Mouse (Mus musculus): ENCODE measurements at regions not wholly inside any gene's neighbourhood (a gene's known extent, or its start where the extent isn't known, plus 50 kb on each side); places are given as distances from the start of the nearest gene placed in this dataset.
"Not testable (repeated sequence)": the region's sequence is repeated elsewhere in the genome, so short reads cannot be mapped to it uniquely, and the experiment has no call there.

DNA sequence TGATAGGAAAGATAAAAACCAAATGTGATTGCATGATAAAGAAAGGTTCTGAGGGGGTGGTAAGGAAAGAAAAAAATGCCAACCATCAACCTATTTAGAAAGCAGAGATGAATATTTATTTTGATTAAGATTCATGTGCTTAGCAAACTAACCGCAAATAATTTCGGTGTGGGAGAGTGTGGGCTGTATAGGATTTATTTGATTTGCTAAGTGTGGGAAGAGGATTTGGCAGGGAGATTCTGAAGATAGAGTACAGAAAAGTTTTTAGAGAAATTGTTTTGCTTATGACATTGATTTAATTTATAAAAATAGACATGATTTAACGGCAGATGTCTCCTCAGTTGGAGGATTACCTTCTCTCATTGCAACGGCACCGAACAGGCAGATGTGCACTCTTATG, 250.3 kb downstream of the Pros1 start:
- DNase-seq (ENCODE audit: low spot score): no peak

DNA sequence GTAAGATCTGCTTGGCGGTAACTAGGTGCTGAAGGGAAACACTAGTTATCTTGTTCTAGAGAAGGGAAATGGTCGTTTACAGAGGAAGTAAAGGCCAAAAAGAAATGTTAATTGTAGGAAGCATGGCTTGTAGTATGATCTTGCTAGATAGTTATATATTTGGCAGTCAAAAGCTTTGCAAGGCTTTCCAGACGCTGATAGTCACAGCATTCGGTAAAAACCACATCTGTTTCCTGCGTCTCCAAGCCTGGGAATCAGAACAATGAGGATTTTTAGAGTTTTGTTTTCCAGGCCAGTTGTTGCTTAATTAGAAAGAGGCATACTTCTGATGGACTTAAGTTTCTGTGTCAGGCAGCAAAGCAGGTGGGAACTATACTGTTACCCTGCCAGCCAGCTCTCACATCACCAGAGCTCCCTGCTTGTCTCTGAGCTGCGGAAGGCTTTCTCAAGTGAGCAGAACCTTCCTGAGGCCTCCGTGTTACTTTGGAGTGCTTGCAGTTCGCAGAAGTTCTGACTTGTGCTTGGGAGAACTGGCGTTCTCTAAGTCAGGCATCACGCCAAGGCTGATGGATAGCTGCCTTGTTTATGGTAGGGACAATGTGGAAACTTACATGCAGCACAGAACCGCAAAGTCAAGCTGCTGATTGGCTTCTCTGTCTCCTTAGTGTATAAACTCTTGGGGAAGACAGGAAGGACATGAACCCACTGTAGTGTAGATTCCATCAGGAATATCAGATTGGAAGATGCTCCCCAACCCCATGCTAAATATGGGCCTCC, 251.0 kb downstream of the Pros1 start:
- no peak for DNase-seq (ENCODE audit: low spot score)

DNA sequence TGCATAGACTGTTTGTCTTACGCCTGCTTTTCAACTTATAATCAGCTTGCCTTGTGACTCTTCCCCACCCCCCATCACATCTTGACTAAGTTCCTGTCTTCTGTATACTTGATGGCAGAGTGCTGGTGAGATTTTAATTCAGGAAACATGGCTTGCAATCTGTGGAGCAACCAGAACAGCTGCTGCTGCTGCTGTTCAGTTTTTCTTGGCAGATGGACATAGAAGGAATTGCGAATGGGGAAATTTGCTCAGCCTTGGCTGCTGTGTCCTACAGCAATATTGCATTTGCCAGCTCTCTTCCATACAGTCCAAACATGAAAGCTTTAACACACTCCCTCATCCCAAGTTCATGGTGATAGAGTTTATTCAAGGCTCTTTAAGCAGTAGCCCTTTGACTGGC, 262.3 kb downstream of the Pros1 start:
- peak; percentile 54 for DNase-seq (ENCODE audit: low spot score)

DNA sequence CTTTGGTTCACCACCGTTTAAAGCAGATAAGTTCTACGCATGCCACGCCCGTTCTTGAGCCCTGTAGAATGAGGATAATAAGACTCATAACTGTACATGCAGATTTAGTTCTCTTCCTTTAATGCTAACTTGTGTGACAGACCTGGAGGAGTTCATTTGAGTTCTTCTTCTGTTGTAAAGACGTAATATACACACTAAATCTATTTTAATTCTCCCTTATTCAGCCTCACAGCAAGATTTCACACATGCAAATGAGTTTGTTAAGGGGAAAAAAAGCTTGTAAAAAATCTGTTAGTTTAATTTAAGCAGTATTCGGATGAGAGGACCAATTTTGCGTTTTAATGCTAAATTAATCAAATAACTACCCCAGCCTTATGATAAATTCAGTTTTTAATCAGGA, 264.6 kb downstream of the Pros1 start:
- no peak for DNase-seq (ENCODE audit: low spot score)

DNA sequence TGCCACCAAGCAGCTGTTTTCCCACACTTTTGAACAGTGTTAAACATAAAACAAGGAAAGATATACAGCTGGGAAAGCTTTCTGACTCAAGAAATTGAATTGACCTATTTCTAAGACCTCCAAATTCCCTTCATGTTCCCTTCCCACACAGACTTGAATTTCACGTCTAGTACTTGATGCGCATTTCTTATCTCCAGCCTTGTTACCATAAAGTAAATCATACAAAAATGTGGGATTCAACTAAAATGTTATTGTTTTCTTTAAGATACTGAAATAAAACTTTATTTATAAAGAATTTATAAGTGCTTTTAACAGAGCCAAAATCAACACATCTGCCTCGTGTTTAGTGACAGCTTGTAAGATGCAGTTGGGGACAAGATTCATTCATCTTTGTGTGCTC, 289.7 kb downstream of the Pros1 start:
- DNase-seq (ENCODE audit: low spot score): no peak

DNA sequence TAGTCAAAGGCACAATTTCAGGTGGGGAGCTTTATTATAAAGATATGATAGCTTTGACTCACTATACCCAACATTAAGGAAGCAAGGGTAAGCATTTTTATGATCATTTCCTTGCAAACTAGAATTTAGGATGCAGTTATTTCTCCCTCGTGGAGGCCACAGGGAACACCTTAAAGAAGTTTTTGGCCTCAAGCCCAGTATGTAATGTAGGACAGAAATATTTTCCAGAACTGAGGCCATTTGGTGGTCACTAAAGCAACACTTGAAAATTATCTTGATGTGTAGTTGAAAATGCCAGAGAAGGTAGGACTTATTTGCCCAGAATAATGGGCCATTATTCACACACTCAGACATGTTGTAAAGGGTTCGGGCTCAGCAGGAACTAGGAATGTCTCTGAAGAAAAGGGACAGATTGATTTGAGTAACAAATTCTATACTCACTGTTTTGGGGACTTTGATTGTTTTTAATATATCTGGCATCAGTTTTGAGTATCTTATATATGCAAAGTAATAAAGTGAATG, 301.3 kb downstream of the Pros1 start:
- no peak for DNase-seq (ENCODE audit: low spot score)

DNA sequence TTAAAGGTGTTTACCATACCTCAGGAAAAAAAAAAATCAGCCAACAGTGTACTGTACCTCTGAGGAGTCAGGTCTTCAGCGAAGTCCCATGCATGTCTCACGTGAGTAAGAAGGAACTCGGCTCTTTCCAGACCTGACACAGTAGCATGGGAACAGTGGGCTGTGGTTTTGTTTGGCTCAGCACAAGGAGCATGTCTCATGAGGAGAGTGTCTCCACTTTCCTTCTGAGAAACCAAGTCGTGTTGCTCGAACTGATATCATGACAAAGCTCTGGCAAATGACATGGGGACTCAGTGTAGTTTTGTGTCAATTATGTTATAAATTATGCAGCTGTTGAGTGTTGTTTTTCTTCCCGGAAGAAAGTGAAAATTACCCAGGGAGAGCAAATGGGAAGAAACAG, 316.0 kb downstream of the Pros1 start:
- DNase-seq (ENCODE audit: low spot score): no peak

DNA sequence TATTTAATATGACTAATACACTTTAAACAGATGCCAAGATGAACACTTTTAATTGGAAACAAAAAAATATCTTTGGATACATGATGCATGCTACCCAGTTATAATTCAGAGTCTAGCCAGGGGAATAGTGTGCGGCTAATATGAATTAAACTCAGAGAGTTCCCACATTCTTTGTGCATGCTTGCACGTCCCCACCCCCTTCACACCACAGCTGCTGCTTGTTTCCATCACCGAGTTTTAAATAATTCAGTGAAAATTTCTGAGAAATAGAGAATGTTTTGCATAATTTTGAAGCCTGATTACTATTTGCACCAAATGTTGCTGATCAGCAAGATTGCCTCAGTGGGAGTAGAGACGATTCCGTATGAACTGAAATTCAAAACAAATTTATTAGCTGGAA, 325.1 kb downstream of the Pros1 start:
- peak; percentile 57 for DNase-seq (ENCODE audit: low spot score)

DNA sequence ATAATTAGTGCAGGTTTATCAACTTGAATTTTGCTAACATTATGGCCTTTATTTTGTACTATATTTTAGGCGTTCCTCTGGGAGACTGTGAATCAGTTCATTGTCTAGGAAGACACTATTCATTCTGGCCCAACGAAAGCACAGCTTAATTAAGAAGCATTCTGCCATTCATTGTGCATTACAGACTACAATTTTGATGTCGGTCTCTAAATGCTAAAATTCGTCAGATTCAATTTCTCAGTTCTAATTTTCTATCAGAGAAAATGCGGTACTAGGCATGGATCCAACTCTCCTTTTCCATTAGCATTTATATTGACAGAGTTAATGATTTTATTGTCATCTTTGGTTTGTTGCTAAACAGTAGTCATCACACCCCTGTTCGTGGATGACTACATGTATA, 337.1 kb downstream of the Pros1 start:
- DNase-seq (ENCODE audit: low spot score): no peak

DNA sequence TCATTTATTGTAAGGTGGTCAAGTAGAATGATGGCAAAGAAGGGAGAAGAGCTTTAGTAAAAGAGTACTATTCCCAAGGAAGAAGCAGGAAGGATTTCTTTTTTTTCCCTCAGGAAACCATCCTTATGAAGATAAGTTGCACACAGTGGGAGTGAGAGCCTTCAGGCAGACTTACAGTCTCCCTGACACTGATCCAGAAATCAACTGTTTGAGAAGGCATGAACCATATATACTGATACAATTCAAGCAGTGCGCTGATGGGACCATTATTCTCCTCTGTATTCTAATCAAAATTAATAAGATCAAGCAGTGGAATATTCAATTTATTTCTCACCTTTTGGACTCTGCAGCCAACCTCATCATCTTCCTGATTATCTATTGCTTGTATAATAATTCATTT, 337.5 kb downstream of the Pros1 start:
- no peak for DNase-seq (ENCODE audit: low spot score)

DNA sequence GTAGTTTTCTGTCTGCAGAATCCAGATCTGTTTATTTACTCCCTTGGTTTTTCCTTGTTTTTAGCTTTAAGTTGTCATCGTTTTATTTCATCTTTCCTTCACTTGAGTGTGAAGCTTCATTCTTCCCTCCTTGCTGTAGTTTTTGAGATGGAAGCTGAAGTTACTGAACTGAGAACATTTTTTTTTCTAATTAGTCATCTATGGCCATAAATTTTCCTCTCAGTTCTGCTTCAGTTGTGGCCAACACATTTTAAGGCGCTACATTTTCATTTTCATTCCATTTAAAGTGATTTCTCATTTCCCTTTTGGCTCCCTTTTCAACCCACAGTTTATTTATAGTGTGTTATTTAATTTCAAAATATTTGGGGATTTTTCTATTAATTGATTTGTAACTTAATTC, 340.5 kb downstream of the Pros1 start:
- DNase-seq (ENCODE audit: low spot score): no peak

DNA sequence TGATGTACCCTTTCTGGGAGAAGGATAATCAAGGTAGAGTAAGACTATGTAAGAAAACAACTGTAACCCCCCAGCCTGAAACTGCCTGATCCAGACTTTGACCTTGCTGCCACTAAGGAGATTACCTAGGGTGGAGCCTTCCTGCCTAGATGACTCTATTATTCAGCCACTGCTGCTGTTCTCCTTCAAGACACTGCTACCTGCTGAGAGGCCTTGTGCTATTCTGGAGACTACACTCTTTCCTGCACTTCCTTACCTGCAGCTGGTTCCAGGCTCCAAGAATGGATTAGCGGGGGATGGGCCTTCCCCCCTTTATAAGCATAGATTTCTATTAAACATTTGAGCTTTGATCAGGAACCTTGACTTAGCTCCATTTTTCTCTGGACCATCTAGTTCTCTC, 359.4 kb downstream of the Pros1 start:
- not testable (repeated sequence) for DNase-seq (ENCODE audit: low spot score)

DNA sequence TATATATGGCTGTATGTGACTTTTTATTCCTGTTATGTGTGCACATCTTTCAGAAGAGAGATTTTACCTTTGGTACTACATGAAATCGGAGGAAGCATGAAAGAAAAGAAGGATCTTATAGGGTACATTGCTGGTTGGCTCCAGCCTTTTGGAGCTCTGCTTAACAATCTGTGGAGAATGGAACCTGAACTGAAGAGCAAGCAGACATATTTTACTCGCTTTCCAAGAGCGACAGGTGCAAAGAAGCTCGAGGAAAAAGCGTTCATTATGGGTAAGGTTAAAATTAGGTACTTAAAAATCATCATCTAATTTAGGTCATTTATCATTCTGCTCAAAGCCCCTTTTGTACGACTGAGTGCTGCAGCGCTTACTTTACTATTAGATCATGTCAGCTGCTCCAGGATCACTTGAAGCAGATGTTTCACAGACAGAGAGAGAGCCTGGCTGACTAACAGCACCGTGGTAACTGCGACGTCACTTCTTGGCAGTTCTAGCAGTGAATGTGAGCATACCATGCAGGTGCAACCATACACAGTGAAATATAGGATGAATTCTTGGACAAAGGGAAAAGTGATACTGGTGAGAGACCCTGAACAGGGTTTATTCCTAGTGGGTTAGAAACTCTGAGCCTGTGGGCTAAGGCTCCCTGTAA, 366.2 kb downstream of the Pros1 start:
- no peak for DNase-seq (ENCODE audit: low spot score)

DNA sequence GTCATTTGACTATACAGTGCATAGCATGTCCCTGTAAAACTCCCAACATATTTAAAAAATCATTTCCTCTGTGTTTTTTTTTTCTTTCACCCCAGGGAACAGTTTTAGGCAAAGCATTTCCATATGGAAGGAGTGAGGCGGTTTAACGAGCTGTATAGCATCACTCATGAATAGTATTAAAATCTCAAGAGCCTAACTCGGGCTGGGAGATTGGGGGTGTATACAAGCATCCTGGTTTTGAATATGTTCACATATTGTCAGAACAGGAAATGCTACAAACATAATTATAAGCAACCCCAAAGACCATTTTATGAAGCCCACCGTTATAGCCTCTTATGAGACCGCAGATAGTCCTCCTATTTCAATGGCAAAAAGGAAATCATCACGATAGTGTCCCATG, 370.5 kb downstream of the Pros1 start:
- DNase-seq (ENCODE audit: low spot score): no peak

DNA sequence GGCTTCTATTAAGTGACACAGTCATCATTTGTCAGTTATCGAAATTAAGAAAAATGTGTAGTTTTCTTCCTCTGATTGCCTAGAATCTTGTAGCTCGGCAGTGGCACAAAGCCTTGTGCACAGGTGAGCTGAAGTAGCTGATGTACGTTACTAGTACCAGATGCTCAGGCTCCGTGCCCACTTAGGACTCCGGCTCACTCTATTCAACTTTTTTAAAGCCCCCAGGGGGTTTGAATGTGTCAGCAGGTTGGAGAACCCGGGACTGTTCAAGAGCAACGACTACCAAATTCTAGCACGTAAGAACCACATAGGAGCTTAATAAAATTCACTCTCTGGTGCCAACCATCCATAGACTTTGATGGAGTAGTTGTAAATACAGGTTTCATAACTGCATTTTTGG, 371.0 kb downstream of the Pros1 start:
- no peak for DNase-seq (ENCODE audit: low spot score)

DNA sequence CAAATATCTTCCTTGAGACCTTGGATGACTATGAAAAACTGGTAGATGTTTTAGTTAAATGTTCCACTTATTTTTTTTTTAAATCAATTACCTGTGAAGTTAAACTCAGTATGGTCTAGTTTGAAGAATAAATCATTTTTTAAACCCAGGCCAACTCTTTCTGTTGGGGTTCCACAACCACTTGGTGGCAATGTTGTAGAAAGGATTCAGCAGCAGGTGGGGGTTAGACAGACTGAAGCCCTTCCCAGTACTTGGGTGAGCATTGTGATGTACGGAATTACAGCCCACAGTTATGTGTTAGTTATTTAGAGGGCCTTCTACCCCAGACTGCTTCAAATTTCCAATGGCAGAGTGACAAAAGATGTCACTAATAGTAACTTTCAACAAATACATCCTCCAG, 375.0 kb downstream of the Pros1 start:
- no peak for DNase-seq (ENCODE audit: low spot score)

DNA sequence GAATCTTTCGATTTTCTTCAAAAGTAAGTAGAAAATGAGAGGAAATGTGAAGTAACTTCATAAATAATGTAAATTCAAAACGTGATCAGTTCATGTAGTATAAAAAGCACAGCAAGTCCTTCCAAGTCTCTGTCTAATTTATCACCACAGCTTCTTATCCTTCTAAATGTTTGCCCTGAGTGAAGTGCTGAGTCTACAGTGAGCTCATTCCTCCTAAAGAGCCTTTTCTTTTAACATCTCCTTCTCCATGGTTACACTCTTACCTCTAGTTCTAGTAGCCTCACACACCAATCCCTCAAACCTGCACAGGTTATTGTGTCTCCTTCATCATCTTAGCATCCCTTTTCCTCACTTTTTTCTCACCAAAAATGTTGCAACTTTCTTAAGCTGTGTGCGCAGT, 375.5 kb downstream of the Pros1 start:
- DNase-seq (ENCODE audit: low spot score): no peak

DNA sequence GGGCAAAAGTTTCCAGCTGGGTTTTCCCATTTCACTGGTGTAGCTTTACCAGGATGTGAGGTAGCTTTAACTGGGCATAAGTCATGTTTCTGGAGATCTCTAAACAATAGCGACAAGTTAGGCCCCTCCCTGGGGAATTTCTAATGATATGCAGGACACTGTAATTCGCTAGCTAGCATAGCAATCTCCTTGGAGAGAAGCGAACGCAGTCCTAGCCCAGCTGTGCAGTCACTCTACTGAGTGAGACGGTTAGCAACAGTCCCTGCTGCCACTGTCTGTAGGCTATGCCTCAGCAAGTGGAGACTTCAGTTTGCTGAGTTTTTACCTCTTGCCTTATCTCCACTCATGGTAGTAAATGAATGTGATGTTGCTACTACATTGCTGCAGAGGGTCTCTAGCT, 416.1 kb downstream of the Pros1 start:
- DNase-seq (ENCODE audit: low spot score): no peak

DNA sequence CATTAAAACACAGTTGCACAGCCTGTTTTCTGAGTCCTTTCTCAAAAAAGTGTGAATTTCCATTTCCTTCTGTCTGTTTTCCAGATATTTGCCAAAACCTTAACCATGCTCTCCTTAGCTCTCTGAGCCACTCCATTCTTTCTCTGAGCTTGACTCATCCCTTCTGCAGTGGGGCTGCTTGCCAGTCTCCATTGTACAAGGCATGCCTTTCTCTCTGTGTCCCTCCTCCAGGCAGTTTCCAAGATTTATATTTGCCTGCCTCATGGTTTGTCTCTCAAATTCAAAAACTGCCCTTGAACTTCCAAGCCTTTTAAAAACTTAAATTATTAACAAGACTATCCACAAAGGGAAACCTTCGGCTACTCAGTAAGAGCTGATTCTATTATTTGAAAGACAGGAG, 423.4 kb downstream of the Pros1 start:
- no peak for DNase-seq (ENCODE audit: low spot score)

DNA sequence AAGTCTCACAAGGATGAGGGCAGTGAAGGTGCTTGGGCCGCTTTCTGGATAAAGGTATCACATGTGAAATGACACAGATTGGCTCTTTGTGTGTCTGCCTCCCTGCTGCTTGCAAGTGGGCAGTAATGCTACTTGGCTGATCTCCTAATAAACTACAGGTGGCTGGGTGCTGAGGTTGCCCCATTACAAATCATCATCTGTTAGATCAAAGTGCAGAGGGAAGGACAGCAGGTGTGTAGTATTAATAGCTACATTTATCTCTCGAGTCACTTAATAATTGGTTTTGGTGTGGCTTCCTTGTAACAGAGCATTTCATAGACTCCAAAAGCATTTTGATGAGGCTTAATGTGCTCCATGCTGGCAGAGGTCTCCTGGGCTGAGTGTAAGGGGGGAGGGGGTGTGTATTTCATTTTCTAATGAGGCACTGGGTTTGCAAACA, 424.2 kb downstream of the Pros1 start:
- no peak for DNase-seq (ENCODE audit: low spot score)

DNA sequence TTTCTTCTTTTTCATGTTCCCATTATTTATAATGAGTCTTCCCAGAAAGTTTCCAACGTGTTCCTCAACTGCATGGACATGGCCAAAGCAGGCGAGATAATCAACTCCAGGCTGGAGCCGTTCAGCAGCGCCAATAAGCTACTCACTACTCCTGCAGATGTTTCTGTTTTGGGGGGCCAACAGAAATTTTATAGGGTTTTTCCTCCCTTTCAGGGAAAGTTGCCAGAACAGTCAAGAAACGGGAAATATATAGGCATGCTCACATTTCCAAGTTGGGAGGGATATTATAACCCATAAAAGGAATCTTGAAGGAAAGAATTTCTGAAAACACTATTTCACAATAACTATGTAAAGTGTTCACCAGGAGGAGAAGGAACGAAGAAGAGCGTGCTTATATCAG, 433.5 kb downstream of the Pros1 start:
- DNase-seq (ENCODE audit: low spot score): no peak

DNA sequence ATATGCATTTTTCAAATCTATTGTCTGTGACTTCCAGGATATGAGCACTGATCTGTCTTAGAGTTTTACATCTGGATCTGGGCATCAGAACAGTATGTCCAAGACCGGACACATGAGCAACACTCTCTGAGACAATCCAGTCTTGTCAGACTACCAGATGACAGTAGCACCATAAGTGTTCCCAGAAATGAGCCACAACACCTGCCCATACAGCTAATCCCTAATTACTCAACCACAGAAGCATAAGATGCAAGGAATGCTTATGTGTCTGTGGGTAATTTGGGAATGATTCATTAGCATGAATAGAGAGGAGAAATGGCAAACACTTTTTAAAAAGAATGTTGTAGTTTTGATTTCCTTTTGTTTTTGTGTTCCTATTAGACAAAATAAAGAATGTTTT, 457.6 kb downstream of the Pros1 start:
- no peak for DNase-seq (ENCODE audit: low spot score)

DNA sequence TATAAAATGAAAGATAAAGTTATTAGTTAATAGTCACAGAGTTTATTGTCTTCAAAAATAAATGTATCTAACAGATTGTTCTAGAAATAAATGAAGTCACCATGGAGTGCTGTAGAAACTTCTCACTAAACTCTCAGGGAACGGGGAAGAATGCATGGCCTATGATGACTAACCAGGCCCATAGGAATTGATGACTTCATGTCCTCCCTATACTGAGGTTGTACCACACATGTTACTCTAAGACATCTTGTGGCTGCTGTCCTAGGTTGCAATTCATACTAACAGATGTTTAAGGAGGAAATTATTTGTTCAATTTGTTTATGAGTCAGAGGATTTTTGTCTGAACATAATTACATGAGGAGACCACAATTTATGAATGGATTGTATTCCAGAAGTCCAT, 459.4 kb downstream of the Pros1 start:
- no peak for DNase-seq (ENCODE audit: low spot score)

DNA sequence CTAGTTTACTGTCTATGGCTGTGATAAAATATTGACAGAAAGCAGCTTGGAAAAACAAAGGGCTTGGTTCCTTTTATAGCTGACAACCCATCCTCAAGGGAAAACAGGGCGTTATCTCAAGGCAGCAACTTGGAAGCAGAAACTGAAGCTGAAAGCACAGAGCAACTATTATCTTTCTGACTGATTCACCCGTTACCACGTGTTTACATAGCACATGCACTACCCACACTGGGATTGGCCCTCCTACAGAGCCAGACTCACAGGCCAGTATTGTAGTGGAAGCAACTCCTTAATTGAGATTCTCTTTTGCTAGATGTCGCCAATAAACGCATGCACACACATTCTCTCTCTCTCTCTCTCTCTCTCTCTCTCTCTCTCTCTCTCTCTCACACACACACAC, 465.5 kb downstream of the Pros1 start:
- no peak for DNase-seq (ENCODE audit: low spot score)
